Mouse (Mus musculus) 416B (cell line): ENCODE results near the gene Ppp1r3a.
"Not testable (repeated sequence)": the region's sequence is repeated elsewhere in the genome, so short reads cannot be mapped to it uniquely, and the experiment has no call there.

Experiments
- DNase-seq: peaks from one replicate; pipeline ENCODE4 v3.0.0; 2011; ENCODE audit warnings: low read depth

Gene Ppp1r3a

GRCm38 (mm10) chr6:14754901-14755591 is at the start of gene Ppp1r3a:
TSS of gene Ppp1r3a (minus strand) at chr6:14755274.
- DNase-seq, result no peak

DNA sequence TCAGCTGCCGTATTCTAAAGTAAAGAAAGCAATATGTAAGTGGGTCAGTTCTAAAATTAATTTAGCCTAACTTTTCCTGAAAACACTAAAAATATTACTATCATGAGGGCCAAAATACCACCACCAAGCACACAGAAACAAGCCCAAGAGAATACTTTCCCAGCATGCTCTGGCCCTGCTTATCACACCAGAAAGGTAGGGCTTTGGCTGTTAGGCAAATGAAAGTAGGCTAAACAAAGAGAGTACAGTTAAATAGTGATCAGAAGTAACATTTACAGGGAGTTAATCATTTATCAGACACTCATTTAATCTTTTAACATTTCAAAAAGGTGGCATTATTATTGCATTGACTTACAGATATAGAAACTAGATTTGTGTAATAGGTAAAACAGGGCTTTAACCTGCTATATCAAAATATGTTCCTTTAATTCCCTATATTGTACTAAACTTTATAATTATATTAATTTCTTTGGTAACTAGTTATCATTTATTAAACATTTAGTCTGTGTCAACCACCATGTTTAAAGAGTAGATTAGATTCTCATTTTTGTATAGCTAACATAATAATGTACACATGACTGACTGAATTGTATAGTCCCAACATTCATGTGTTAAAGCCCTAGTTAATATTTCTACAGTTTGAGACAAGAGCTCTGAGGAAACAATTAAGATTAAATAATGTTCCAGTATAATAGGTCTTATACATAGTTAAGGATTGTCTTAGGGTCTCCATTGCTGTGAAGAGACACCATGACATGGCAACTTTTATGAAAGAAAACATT is 32.3 kb upstream of the Ppp1r3a start:
- no peak for DNase-seq

DNA sequence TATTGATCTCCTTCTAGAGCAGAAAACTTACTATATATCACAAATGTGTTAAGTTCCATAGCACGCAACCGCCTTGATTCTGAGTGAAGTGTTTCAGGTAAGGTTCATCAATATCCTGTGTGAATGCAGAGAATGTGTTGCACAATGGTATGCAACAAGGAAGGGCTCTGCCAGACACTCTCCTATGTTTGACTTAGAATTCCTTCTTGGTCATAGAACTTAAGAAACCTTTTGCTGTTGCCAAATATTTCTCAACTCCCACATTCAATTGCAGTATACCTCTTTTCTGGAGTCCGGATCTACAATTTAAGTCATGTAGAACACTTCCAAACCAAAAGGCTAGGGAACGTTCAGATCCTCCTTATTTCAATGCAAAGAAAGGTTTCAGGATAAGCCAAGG is 22.8 kb upstream of the Ppp1r3a start:
- no peak for DNase-seq

DNA sequence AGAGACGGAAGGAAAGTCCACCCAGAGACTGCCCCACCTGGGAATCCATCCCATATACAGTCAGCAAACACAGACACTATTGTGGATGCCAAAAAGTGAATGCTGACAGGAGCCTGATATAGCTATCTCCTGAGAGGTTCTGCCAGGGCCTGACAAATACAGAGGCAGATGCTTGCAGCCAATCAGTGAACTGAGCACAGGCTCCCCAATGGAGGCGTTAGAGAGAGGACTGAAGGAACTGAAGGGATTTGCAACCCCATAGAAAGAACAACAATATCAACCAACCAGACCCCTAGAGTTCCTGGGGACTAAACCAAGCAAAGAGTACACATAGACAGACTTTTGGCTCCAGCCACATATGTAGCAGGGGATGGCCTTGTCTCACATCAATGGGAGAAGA is 16.6 kb upstream of the Ppp1r3a start:
- DNase-seq, result no peak

GRCm38 (mm10) chr6:14757486-14757885 is 2.4 kb upstream of the Ppp1r3a start:
- no peak for DNase-seq

GRCm38 (mm10) chr6:14753512-14753911 is 1.6 kb downstream of the Ppp1r3a start:
- no peak for DNase-seq

DNA sequence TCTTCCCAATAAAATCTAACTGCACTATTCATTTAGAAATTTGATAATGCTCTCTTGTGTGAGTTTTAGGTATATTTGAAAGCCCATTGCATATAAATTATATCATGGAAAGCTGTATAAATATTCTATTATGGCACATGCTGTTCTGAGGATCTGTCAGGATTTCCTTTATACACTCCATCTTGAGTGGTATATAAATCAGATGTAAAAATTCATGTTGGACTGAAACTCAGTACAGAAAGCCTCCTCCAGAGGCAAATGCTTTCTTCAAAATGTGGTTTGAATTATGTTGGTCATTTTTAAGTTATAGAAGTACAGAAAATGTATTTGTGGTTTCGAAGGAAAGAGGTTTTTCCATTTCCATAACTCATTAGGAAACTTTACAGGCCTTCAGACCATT is 2.9 kb downstream of the Ppp1r3a start:
- no peak for DNase-seq

- DNase-seq, result no peak
These were observed 8.1 kb downstream of the Ppp1r3a start for GRCm38 (mm10) chr6:14747000-14747399.

GRCm38 (mm10) chr6:14736017-14736416 is 19.1 kb downstream of the Ppp1r3a start:
- no peak for DNase-seq

GRCm38 (mm10) chr6:14731011-14731410 is 24.1 kb downstream of the Ppp1r3a start:
- no peak for DNase-seq

DNA sequence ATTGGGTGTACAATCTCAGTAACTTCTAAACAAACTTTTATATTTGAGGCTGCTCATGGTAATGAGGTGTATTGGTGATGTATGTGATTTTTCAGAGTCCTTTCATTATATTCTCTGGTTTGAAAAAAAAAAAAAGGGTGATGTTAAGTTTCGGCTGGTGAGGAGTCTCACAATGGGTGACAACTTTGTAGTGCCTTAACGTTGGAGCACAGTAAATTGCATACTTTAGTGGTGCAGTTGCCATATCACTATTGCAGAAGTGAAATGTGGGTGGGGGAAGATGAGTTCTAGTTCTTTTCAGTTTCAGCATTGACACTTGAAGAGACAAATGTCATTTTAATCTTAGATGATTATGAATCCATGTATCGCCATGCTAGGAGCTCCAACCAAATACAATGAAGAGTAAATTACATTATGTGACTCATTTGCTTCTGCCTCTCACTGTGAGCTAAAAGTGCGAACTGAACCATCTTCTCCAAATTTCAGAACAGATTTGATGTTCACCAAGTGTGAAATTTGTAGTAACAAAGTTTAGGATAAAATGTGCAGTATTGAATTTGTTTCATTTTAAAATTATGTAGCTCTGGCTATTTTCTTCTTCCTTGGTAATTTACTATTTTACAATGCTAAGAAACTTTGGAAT is 34.2 kb downstream of the Ppp1r3a start:
- no peak for DNase-seq

DNA sequence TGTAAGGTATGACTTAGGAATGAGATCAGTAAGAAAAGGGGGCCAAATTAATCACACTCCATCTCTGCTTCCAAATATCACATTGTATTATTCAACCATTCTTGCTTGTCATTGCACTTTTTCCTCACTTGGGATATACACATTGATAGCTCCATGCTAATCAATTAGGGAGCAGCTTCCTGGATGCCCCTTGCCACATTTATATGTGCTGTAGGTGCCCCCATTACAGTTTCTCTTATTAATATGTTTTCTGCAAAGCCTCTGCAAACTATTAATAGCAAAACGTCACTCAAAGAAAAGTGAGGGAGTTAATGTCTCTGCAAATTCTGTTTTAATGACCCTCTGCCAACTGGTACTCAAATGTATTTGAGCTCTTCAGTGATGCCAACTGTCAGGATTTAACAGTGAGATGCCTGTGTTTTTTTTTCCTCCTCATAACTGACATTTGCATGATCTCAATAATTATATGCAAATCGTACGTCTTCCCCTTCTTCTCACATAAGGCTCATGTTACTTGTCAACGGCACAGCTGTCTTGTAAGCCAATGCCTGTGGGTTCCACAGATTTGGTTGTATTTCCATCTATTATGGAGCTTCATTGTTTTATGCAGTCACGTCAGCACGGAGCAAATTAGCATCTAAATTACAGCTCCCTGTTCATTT is 34.8 kb downstream of the Ppp1r3a start:
- no peak for DNase-seq

DNA sequence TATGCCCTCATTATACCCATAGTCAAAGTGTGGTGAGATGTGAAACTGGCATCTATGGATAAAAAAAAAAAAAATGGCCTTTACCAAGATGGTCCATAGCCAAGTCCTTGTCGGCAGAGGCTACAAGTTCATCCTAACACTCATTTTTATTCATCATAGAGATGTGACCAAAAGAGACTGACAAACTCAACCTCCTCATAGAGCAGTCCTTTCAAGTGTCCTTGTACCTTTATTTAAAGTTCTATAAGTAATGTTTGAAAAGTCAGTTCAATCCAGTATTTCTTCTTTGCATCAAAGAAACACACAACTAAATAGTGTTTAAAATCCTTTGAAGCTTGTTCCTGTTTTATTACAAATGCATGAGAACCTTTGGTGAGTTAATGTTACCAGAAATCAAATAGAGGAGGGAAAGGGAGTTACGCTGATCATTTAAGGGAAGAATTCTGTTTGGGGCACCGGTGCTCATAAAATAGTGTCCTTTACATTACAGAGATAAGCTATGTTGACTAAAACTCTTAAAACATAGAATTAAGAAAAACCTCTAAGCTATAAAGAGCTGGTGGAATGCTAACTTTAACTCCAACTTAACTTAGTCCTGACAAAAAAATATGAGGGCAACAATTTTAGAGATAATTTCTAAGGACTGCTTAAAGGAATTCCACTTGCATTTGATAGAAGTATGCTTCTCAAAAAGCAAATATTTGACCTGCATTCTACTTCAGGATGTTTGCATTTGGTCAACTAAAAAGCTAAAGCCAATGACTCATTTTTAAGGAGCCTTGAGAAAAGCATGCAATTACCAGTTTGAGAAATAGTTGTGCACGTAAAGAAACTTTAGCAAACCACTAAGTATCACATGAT is 39.7 kb downstream of the Ppp1r3a start:
- DNase-seq, result no peak

- no peak for DNase-seq
These were observed 42.9 kb downstream of the Ppp1r3a start for GRCm38 (mm10) chr6:14712146-14712545.

DNA sequence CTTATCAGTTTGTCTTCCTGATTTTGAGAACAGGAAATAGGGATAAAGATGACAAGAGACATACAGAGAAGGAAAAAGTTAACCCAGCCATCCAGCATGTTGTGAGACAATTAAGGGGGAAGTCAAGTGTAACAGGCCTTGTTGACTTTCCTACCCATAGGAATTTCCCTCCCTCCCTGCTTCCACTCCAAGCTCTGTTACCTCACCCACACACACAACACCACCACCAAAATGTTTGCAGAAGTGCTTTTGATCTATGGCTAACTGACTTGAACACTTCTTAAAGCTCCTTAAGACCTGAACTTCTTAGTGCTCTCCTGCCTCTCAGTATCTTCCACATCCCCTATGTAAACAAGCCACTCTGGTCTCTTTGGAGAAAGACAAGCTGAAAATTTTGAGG is 55.0 kb downstream of the Ppp1r3a start:
- DNase-seq, result no peak

- not testable (repeated sequence) for DNase-seq
These were observed 75.7 kb downstream of the Ppp1r3a start for GRCm38 (mm10) chr6:14679231-14679887.

- DNase-seq, result not testable (repeated sequence)
These were observed 86.1 kb downstream of the Ppp1r3a start for GRCm38 (mm10) chr6:14668966-14669365.

- not testable (repeated sequence) for DNase-seq
These were observed 87.4 kb downstream of the Ppp1r3a start for GRCm38 (mm10) chr6:14667651-14668050.
